2 mouse cellular contexts compared by ENCODE assay signal in the genomic region with DNA sequence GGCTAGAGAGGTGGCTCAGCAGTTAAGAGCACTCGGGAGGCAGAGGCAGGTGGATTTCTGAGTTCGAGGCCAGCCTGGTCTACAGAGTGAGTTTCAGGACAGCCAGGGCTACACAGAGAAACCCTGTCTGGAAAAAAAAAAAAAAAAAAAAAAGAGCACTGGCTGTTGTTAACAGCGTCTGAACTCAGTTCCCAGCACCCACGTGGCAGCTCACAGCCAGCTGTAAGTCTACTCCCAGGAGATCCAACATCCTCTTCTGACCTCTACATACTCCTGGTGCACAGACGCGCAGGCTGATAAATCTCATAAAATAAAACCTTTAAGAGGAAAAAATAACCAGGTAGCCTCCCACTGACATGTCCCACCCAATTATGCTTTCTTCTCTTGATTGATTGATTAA. TPM values are rescaled to one million over a fixed set of nuclear protein-coding genes. Genes with fewer than 3 reads are reported as not detected.
"Had no signal": no experiment of that assay in that cellular context is flagged by ENCODE, and none has a peak within 500 bp of the region (broad histone marks: within the 10 kb centered on the region; RNA-seq: fewer than 3 reads in every experiment).

No protein-coding gene starts in this region.

RNA-seq across cellular contexts. Expression of gene Ptges, which starts 13.7 kb away (rescaled TPM):
- total RNA-seq: common myeloid progenitor, adult 5-6 weeks had no signal
- polyA plus RNA-seq: erythroblast, embryonic 14.5 days had no signal
